Mouse (Mus musculus): ENCODE measurements around the gene Prps2. TPM values are rescaled to one million over a fixed set of nuclear protein-coding genes. Genes with fewer than 3 reads are reported as not detected.
A peak's percentile ranks its signal among the peaks of the same experiment; 100 is the strongest.
"Not testable (repeated sequence)": the region's sequence is repeated elsewhere in the genome, so short reads cannot be mapped to it uniquely, and the experiment has no call there.

Prps2 gene
- polyA plus RNA-seq (2015; fragmentation: Nextera tagmentation; extraction: Ambion mirVana), result 30.1 and 33.5 TPM in 2 replicates

DNA sequence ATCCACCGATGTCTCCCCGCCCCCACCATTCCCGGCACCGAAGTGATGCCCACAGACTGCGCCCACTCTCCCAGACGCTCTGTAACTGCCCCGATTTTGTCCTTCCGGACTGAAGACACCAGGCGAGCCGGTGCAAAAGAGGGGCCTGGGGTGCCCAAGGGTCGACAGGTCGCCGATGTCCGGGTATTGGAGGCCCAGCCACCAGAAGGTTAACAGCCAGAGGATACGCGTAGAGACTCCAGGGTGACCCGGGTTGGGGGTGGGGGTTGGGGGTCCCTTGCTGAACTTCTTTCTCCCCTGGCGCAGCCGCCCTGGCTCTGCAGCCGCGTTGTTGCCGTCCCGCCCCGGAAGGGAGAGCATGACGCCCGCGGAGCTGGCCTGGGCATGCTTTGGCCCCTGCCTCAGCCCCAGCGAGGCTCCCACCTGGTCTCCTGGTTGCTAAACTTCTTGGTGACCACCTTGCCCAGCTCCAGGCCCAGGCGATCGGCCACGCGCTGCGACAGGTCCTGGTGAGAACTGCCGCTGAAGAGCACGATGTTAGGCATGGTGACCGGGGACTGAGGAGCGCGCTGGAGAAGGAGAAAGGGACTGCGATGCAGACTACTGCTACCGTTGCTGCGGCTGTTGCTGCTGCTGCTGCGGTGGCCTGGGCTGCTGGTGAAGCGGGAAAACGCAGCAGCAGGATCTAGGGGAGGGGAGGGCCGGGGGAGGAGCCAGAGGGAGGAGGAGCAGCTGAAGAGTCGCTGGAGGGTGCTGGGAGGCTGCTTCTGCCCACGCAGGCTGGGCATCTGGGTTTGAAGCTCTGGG is at the start of gene Prps2:
Gene Prps2 (minus strand): TSS at position 703 of the 807 bp plus-strand sequence.
- Histone ChIP-seq H3K4me1 (no peaks in the 10 kb centered on the region), H3K9ac (peak within 1 kb of the TSS; percentile 58), H3K4me3 (replicated peaks) (peak within 1 kb of the TSS; percentile 59), H3K9me3 (replicated peaks) (no peaks in the 10 kb centered on the region), H3K27me3 (peaks cover 50% of the 10 kb centered on the region), H3K27ac (peak within 1 kb of the TSS; percentile 84), H3K4me2 (peak within 1 kb of the TSS; percentile 68), H3K36me3 (no peaks in the 10 kb centered on the region)
- peak; percentile 96 for ATAC-seq (replicated peaks; ENCODE audit: low FRiP score)
- WGBS, result 19% methylated on average over 46 of the region's 47 CpGs

DNA sequence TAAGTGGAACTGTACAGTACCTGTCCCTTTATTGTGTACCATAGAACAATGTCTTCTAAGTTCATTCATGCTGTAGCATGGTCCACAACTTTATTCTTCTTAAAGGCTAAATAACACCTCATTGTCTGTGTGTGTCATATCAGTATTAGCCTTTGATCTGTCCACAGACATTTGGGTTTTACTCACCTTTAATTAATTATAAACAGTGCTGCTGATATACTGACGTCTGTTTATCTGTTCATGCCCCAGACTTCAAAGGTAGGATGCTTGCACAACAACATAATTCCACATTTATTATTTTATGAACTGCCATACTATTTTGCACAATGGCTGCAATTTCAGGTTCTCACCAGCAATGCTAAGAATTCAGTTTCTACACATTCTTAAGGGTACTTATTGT is 35.1 kb upstream of the Prps2 start:
- no peak for ATAC-seq (replicated peaks; ENCODE audit: low FRiP score)
- Histone ChIP-seq H3K4me2 (no peak overlapping the region), H3K9ac (no peak overlapping the region), H3K27me3 (0 out of 2 replicates have a peak, but pooled peaks cover 25% of the 10 kb centered on the region), H3K27ac (no peak overlapping the region), H3K4me3 (replicated peaks) (no peak overlapping the region), H3K4me1 (no peaks in the 10 kb centered on the region), H3K9me3 (replicated peaks) (no peaks in the 10 kb centered on the region), H3K36me3 (no peaks in the 10 kb centered on the region)
- 76% methylated on average over 1 of the region's 1 CpGs for WGBS

DNA sequence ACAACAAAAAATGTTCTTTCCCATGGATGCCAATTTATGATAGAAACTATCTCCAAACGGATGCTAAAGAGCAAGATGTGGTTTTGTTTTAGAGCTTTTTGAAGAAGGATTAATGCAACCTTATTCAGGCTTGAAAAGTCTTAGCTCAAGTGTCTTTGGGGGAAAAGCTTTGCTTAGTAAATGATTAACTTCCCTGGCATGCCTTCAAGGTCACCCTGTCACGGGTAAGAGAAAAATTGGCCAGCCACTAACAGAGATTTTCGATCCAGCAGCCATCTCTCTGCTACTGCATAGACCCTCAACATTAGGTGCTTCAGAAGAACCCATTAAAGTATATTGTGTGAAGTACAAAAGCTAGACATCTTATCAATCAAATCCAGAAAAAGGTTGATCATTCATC is 12.4 kb upstream of the Prps2 start:
- no peaks in the 10 kb centered on the region for H3K4me1 ChIP-seq

DNA sequence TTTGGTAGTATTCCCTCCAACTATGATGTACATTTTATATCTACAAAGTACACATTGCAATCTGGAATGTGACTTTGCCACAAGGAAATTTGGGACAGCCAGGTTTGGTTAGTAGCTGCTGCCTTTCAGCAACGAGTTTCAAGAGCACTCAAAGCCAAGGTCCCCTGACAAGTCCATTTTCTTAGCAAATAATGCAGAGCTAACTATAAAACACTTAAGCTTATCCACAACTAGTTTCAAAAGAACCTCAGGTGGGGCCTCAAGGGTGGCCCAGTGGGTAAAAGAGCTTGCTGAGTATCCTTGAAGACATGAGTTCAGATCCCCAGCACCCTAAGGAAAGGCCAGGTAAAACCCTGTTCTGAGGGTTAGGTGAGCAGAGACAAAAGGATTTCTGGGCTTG is 4.1 kb upstream of the Prps2 start:
- Histone ChIP-seq H3K4me1 (no peaks in the 10 kb centered on the region), H3K9me3 (replicated peaks) (no peaks in the 10 kb centered on the region), H3K4me3 (replicated peaks) (no peak overlapping the region), H3K4me2 (no peak overlapping the region), H3K27me3 (peaks cover 32% of the 10 kb centered on the region), H3K36me3 (no peaks in the 10 kb centered on the region), H3K9ac (no peak overlapping the region), H3K27ac (no peak overlapping the region)
- WGBS, result 52% methylated on average over 1 of the region's 1 CpGs
- no peak for ATAC-seq (replicated peaks; ENCODE audit: low FRiP score)

More for the DNA sequence above, 12.4 kb upstream of the Prps2 start:
- no peak overlapping the region for H3K4me3 ChIP-seq (replicated peaks)
- H3K36me3 ChIP-seq, result no peaks in the 10 kb centered on the region
- no peak overlapping the region for H3K4me2 ChIP-seq
- WGBS, result 40% methylated on average over 3 of the region's 3 CpGs
- H3K27ac ChIP-seq, result no peak overlapping the region
- no peaks in the 10 kb centered on the region for H3K9me3 ChIP-seq (replicated peaks)
- 0 out of 2 replicates have a peak, but pooled peaks have one; percentile 56 for ATAC-seq (replicated peaks; ENCODE audit: low FRiP score)
- H3K9ac ChIP-seq, result no peak overlapping the region
- H3K27me3 ChIP-seq, result peaks cover 29% of the 10 kb centered on the region

DNA sequence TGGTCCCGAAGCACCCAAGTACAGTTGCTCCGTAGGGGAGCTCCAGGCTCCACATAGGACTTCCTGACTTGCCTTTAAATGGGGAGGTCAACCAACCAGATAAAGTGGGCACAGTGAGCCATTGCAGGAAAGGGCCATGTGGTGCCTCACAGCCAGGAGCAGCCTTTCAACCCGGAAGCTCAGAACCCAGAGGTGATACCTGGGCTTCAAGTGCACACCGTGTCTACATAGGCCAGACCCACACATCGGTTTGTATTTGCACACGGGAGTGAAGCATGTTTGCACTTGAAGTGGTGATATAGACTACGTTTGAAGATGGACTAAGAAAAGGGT is 271 bp upstream of the Prps2 start:
- WGBS, result 51% methylated on average over 7 of the region's 7 CpGs
- Histone ChIP-seq H3K4me3 (replicated peaks) (peak overlapping the region; percentile 59), H3K9me3 (replicated peaks) (no peaks in the 10 kb centered on the region), H3K36me3 (no peaks in the 10 kb centered on the region), H3K9ac (no peak overlapping the region), H3K27me3 (peaks cover 45% of the 10 kb centered on the region), H3K27ac (peak overlapping the region; percentile 84), H3K4me1 (no peaks in the 10 kb centered on the region), H3K4me2 (peak overlapping the region; percentile 68)
- no peak for ATAC-seq (replicated peaks; ENCODE audit: low FRiP score)

GRCm38 (mm10) chrX:167381583-167382046 is 934 bp downstream of the Prps2 start:
- Histone ChIP-seq H3K9ac (peak overlapping the region; percentile 58), H3K9me3 (replicated peaks) (no peaks in the 10 kb centered on the region), H3K4me2 (peak overlapping the region; percentile 68), H3K4me3 (replicated peaks) (peak overlapping the region; percentile 59), H3K27ac (peak overlapping the region; percentile 84; the same call in 1 of the 2 replicates), H3K27me3 (peaks cover 46% of the 10 kb centered on the region), H3K36me3 (no peaks in the 10 kb centered on the region), H3K4me1 (no peaks in the 10 kb centered on the region)
- 19% methylated on average over 18 of the region's 18 CpGs for WGBS
- peak; percentile 9 for ATAC-seq (replicated peaks; ENCODE audit: low FRiP score)

DNA sequence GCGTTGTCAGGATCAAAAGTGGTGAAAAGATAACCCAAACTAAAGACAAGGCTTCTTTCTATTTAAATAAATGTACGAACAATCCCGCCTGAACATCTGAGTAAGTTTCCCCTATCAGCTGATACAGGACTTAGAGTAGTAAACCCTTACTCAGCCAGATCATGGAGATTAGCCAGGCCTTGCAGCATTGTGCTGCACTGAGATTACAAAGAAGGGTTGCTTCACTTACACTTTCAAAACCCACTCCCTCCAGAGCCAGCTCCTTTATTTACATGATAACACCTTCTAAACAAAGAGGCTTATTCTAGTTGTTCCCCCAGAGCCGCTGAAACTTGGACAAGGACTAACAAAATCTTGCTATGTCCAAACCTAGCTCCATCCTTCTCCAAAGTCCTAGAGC is 2.5 kb downstream of the Prps2 start:
- Histone ChIP-seq H3K4me3 (replicated peaks) (no peak overlapping the region), H3K27me3 (peaks cover 42% of the 10 kb centered on the region), H3K36me3 (no peaks in the 10 kb centered on the region), H3K9ac (no peak overlapping the region), H3K9me3 (replicated peaks) (no peaks in the 10 kb centered on the region), H3K4me2 (no peak overlapping the region), H3K4me1 (no peaks in the 10 kb centered on the region), H3K27ac (no peak overlapping the region)
- 64% methylated on average over 4 of the region's 4 CpGs for WGBS
- ATAC-seq (replicated peaks; ENCODE audit: low FRiP score), result no peak

DNA sequence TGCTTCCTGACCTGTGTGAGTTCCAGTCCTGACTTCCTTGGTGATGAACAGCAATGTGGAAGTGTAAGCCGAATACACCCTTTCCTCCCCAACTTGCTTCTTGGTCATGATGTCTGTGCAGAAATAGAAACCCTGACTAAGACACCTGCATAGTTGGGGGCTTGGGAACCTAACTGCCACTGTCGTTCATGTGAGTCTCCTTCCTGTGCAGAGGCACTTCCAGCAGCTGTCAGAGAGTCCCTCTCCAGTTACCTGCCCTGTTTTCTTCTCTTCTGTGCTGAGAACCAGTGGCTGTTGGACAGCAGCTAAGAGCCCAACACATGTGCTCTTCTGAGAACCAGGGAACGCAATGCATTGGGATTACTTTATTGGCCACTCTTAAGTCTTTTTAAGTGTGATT is 21.3 kb downstream of the Prps2 start:
- not testable (repeated sequence) for H3K4me3 ChIP-seq (replicated peaks); H3K9me3 ChIP-seq (replicated peaks); ATAC-seq (replicated peaks; ENCODE audit: low FRiP score); H3K4me2 ChIP-seq; H3K27ac ChIP-seq; H3K9ac ChIP-seq; H3K4me1 ChIP-seq
- H3K27me3 ChIP-seq, result peaks cover 29% of the 10 kb centered on the region
- H3K36me3 ChIP-seq, result peaks cover 11% of the 10 kb centered on the region; the same call in 1 of the 2 replicates
- 83% methylated on average over 3 of the region's 3 CpGs for WGBS

- Histone ChIP-seq H3K9ac (no peak overlapping the region), H3K27ac (no peak overlapping the region), H3K4me1 (no peaks in the 10 kb centered on the region), H3K4me2 (no peak overlapping the region), H3K27me3 (peaks cover 23% of the 10 kb centered on the region), H3K9me3 (replicated peaks) (no peaks in the 10 kb centered on the region), H3K4me3 (replicated peaks) (no peak overlapping the region), H3K36me3 (peaks cover 11% of the 10 kb centered on the region; the same call in 1 of the 2 replicates)
- 79% methylated on average over 7 of the region's 7 CpGs for WGBS
- no peak for ATAC-seq (replicated peaks; ENCODE audit: low FRiP score)
Measured at GRCm38 (mm10) chrX:167359704-167360103, 22.8 kb downstream of the Prps2 start.

DNA sequence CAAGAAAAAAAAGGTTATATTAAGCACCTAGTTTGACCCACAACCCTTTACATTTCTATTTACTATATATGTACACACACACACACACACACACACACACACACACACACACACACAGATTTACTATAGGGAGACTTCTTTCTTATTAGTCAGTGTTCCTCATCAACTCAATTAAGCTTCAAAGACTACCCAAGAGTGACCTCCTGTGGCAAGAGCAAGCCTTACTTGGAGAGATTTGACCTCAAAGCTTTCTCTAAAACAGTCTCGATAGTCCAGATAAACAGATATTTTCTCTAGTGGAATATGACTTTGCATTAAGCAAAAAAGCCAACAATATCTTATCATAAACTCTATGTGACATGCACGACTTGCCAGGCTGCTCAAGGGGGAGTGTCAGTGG is 25.1 kb downstream of the Prps2 start:
- Histone ChIP-seq H3K4me2 (no peak overlapping the region), H3K36me3 (peaks cover 9% of the 10 kb centered on the region; the same call in 1 of the 2 replicates), H3K4me1 (no peaks in the 10 kb centered on the region), H3K27me3 (peaks cover 17% of the 10 kb centered on the region), H3K27ac (no peak overlapping the region), H3K9ac (no peak overlapping the region), H3K9me3 (replicated peaks) (no peaks in the 10 kb centered on the region), H3K4me3 (replicated peaks) (no peak overlapping the region)
- no peak for ATAC-seq (replicated peaks; ENCODE audit: low FRiP score)
- 63% methylated on average over 2 of the region's 2 CpGs for WGBS

DNA sequence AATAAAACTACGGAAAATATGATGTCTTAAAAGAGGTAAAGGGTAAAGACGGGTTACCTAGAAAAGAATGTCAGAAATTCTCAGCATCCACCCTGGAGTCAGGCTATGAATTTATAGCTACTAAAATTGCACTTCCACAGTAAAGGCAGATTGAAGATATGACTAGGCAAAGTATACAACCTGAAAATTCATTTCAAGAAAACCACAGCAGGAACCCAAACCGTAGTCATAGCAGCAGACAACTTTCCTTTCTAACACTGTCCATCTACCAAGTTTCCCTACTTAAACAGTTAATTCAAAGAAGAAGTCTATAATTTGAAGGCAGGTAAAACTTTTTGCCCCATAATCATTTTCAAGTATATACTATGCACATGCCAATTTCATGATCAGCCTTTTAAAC is 26.6 kb downstream of the Prps2 start:
- H3K4me1 ChIP-seq, result no peaks in the 10 kb centered on the region
- peaks cover 13% of the 10 kb centered on the region for H3K27me3 ChIP-seq
- H3K36me3 ChIP-seq, result 0 out of 2 replicates have a peak, but pooled peaks cover 2% of the 10 kb centered on the region
- H3K4me2 ChIP-seq, result no peak overlapping the region
- 84% methylated on average over 3 of the region's 3 CpGs for WGBS
- H3K9ac ChIP-seq, result no peak overlapping the region
- no peaks in the 10 kb centered on the region for H3K9me3 ChIP-seq (replicated peaks)
- H3K27ac ChIP-seq, result no peak overlapping the region
- no peak overlapping the region for H3K4me3 ChIP-seq (replicated peaks)
- ATAC-seq (replicated peaks; ENCODE audit: low FRiP score), result no peak

DNA sequence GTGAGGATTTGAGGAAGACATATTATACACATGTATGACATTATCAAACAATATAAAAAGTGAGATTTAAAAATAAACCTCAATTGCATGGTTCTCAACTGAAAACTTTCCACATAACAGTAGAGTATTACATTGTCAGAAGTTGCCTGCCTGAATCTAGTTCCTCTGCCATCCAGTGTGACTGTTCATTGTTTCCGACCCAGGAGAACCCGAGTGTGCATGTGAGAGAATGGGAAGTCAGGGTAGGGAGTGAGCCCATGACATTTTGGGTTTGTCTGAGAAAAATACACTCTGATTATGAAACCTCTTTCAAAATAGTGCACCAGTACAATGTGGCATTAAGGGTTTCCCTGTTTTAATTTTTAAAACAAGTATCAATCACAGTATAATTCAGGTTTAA is 28.9 kb downstream of the Prps2 start:
- Histone ChIP-seq H3K4me1 (no peaks in the 10 kb centered on the region), H3K4me2 (no peak overlapping the region), H3K36me3 (peaks cover 8% of the 10 kb centered on the region; the same call in 1 of the 2 replicates), H3K4me3 (replicated peaks) (no peak overlapping the region), H3K9ac (no peak overlapping the region), H3K9me3 (replicated peaks) (no peaks in the 10 kb centered on the region), H3K27me3 (peaks cover 10% of the 10 kb centered on the region; the same call in 1 of the 2 replicates), H3K27ac (no peak overlapping the region)
- WGBS, result 91% methylated on average over 2 of the region's 2 CpGs
- ATAC-seq (replicated peaks; ENCODE audit: low FRiP score), result no peak

Data from kidney, embryonic 15.5 days (tissue).